Mouse (Mus musculus) lung, postnatal 36 days (tissue): Measurements from ENCODE around the gene Clrn2.

Experiments
- DNase-seq: peaks from one replicate; pipeline ENCODE4 v3.0.0; 2022; ENCODE audit warnings: mixed read lengths

Gene Clrn2

GRCm38 (mm10) chr5:45454456-45454855, 905 bp downstream of the Clrn2 start:
- no peak for DNase-seq

- peak; percentile 71 for DNase-seq
Measured at GRCm38 (mm10) chr5:45472880-45473450, 19.4 kb downstream of the Clrn2 start.

- no peak for DNase-seq
Measured at GRCm38 (mm10) chr5:45473521-45473920, 20.0 kb downstream of the Clrn2 start.

GRCm38 (mm10) chr5:45474215-45474614, 20.7 kb downstream of the Clrn2 start:
- DNase-seq: peak; percentile 88

GRCm38 (mm10) chr5:45474758-45475157, 21.2 kb downstream of the Clrn2 start:
- DNase-seq: no peak

- no peak for DNase-seq
Measured at GRCm38 (mm10) chr5:45475771-45476170, 22.2 kb downstream of the Clrn2 start.

- no peak for DNase-seq
Measured at GRCm38 (mm10) chr5:45476288-45476687, 22.7 kb downstream of the Clrn2 start.

- DNase-seq: no peak
Measured at GRCm38 (mm10) chr5:45477601-45478000, 24.1 kb downstream of the Clrn2 start.

- DNase-seq: no peak
Measured at GRCm38 (mm10) chr5:45480066-45480465, 26.5 kb downstream of the Clrn2 start.

GRCm38 (mm10) chr5:45481125-45481524, 27.6 kb downstream of the Clrn2 start:
- no peak for DNase-seq

GRCm38 (mm10) chr5:45482607-45483006, 29.1 kb downstream of the Clrn2 start:
- peak; percentile 26 for DNase-seq

- DNase-seq: no peak
Measured at GRCm38 (mm10) chr5:45483654-45484053, 30.1 kb downstream of the Clrn2 start.

- no peak for DNase-seq
Measured at GRCm38 (mm10) chr5:45491776-45492175, 38.2 kb downstream of the Clrn2 start.

- DNase-seq: peak; percentile 100
Measured at GRCm38 (mm10) chr5:45493191-45494092, 39.9 kb downstream of the Clrn2 start, which contains the start of gene Lap3. TSS of gene Lap3 (plus strand) at chr5:45493374.

- DNase-seq: peak; percentile 42
Measured at GRCm38 (mm10) chr5:45494093-45494755, 40.7 kb downstream of the Clrn2 start.

- DNase-seq: peak; percentile 67
Measured at GRCm38 (mm10) chr5:45495429-45495975, 42.0 kb downstream of the Clrn2 start.

GRCm38 (mm10) chr5:45496042-45496441, 42.5 kb downstream of the Clrn2 start:
- DNase-seq: no peak

GRCm38 (mm10) chr5:45496479-45496878, 42.9 kb downstream of the Clrn2 start:
- DNase-seq: no peak

GRCm38 (mm10) chr5:45496930-45497550, 43.5 kb downstream of the Clrn2 start:
- no peak for DNase-seq

- DNase-seq: no peak
Measured at GRCm38 (mm10) chr5:45497564-45497963, 44.0 kb downstream of the Clrn2 start.

- no peak for DNase-seq
Measured at GRCm38 (mm10) chr5:45510071-45510470, 56.5 kb downstream of the Clrn2 start.

- no peak for DNase-seq
Measured at GRCm38 (mm10) chr5:45512908-45513307, 59.4 kb downstream of the Clrn2 start.

- DNase-seq: no peak
Measured at GRCm38 (mm10) chr5:45513511-45513910, 60.0 kb downstream of the Clrn2 start.
